ENCODE assay signal across 17 mouse cellular contexts in genomic region chr2:38930269-38930668, GRCm38 (mm10). TPM values are rescaled to one million over a fixed set of nuclear protein-coding genes. Genes with fewer than 3 reads are reported as not detected.
"Had no signal": no experiment of that assay in that cellular context is flagged by ENCODE, and none has a peak within 500 bp of the region (broad histone marks: within the 10 kb centered on the region; RNA-seq: fewer than 3 reads in every experiment).

No protein-coding gene starts in this region.

- H3K27ac ChIP-seq: neural tube, embryonic 13.5 days; neural tube, embryonic 15.5 days; stomach, embryonic 15.5 days; stomach, postnatal 0 days had no signal

- H3K27me3 ChIP-seq: neural tube, embryonic 13.5 days; stomach, embryonic 15.5 days had no signal

- DNase-seq: retina, postnatal 1 day; right cerebral cortex, adult 18-20 months; right cerebral cortex, postnatal 14 days; right cerebral cortex, postnatal 25 days; right cerebral cortex, postnatal 4 days; spleen, adult 18-20 months; thymus, adult 18-20 months; thymus, adult 2 months; thymus, postnatal 14 days; thymus, postnatal 25 days; thymus, postnatal 36 days; thymus, postnatal 4 days had no signal

- H3K36me3 ChIP-seq: neural tube, embryonic 13.5 days; neural tube, embryonic 15.5 days; stomach, embryonic 15.5 days had no signal

- H3K4me3 ChIP-seq: neural tube, embryonic 13.5 days; neural tube, embryonic 15.5 days; stomach, embryonic 15.5 days had no signal

- H3K9ac ChIP-seq: neural tube, embryonic 13.5 days; neural tube, embryonic 15.5 days; stomach, embryonic 15.5 days had no signal

- H3K9me3 ChIP-seq: neural tube, embryonic 13.5 days; neural tube, embryonic 15.5 days; stomach, embryonic 15.5 days had no signal

- H3K4me2 ChIP-seq: neural tube, embryonic 13.5 days; neural tube, embryonic 15.5 days; stomach, embryonic 15.5 days had no signal

RNA-seq across cellular contexts. Expression of gene Olfml2a, which starts 1.5 kb away (rescaled TPM):
- total RNA-seq: neutrophil, adult 5-6 weeks had no signal
